Mouse (Mus musculus): ENCODE results near the gene Atxn1. TPM values are rescaled to one million over a fixed set of nuclear protein-coding genes. Genes with fewer than 3 reads are reported as not detected.

Atxn1 gene
- total RNA-seq (2022): 100 to 1,000 TPM; 123 to 159 (median 132) TPM

DNA sequence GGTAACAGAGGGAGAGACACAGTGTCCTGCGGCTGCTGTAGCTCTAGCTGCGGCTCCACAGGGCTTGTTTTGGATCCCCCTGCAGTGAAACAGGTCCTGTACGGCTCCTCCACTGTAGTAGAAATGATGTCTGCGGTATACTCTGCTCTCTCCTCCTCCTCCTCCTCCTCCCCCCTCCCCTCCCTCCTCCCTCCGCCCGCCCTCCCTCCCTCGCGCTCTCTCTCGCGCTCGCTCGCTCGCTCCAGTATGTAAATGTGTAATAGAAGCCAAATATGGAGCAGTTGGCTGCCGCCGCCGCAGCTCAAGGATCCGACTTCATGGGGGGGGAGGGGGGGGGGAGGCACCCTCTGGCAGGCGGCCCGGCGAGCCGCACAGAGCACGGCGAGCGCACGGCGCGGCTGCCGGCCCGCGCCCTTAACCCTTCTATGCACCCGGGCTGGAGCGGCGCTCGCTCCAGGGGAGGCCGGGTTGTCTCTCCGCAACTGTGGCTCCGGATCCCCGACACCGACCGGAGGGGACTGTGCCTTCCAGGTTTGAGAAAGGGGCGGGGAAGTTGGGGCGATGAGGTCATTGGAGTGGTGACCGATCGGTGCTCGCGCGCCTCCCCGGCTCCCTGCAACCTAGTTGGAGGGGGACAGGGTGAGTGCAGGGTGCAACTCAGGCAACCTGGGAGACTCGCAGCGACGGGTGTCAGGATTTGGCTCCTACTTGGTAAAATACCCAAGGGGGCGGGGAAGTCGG, at the start of gene Atxn1:
TSS of gene Atxn1 (minus strand) at position 156 of the 741 bp plus-strand sequence.
- peak; percentile 40 to 67 for DNase-seq (ENCODE audit: low spot score in 2 of 2)

DNA sequence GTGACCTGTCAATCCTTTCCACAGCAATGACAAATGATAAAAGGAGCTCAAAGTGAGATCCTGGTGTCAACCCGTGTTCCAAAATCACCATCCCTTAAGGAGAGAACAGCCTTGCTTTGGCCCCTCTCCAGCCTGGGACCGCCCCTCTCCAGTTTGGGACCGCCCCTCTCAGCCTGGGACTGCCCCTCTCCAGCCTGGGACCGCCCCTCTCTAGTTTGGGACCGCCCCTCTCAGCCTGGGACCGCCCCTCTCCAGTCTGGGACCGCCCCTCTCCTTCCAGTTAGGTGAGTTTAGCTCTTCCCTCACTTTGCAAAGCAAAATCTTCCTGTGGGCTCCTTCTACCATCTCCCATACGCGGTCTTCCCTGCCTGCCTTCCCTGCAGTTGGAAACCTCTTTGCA, 46.4 kb upstream of the Atxn1 start:
- no peak for DNase-seq (ENCODE audit: low spot score in 2 of 2)

DNA sequence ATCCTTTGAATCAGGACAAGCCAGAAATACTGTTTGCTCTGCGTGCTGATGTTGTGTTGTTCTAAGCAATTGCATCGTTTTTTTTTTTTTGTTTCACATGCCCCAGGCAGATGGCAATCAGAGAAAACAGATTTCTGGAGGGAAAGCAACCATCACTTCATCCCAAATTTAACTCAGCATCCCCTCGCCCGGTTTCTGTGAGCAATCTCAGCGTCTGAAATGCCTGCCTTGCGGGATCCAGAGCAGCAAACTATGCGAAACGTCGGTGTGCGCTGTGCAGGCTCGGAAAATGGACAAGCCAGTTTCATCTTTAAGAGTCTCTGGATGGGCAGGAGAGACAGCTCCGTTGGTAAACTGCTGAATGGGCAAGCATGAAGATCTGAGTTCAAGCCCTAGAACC, 45.3 kb upstream of the Atxn1 start:
- DNase-seq (ENCODE audit: low spot score in 2 of 2): no peak

DNA sequence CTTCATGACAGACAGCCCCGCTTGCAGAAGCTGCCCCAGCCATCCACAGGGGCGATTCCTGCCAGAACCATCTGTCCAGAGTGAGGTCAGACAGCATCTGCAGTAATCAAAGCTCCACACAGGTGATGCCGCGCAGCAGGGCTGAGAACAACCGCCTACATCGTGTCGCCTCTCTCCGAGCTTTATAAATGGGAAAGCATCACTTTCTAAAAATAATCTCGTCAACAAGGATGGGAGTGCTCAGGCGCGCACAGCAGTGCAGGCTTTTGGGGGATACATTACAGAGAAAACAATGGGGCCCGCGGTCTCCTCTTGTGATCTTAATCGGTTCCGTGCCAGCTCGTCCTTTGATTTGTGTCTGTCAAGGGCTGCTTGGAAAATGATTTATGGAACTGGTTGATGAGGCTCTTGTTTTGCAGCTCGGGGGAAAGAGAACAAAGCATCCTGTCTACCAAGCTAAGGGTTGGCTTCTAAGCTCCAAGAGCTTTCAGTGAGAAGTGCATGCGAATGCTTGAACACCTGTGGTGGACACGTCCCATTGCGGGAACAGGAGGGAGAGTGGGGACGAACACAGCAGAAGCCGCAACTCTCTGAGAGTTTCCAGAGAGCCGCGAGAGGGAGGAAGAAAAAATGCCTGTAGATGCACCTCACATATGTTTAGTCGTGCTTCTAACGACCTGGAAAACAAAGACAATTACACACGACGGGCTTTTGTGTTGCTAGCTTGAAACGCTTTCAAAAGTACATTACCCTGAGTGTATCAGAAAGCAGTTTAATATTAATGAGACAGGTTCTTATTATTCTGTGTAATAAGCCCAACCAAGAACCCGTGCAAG, 44.2 kb upstream of the Atxn1 start:
- peak in 1 of 2 experiments; percentile 37 for DNase-seq (ENCODE audit: low spot score in 2 of 2)

DNA sequence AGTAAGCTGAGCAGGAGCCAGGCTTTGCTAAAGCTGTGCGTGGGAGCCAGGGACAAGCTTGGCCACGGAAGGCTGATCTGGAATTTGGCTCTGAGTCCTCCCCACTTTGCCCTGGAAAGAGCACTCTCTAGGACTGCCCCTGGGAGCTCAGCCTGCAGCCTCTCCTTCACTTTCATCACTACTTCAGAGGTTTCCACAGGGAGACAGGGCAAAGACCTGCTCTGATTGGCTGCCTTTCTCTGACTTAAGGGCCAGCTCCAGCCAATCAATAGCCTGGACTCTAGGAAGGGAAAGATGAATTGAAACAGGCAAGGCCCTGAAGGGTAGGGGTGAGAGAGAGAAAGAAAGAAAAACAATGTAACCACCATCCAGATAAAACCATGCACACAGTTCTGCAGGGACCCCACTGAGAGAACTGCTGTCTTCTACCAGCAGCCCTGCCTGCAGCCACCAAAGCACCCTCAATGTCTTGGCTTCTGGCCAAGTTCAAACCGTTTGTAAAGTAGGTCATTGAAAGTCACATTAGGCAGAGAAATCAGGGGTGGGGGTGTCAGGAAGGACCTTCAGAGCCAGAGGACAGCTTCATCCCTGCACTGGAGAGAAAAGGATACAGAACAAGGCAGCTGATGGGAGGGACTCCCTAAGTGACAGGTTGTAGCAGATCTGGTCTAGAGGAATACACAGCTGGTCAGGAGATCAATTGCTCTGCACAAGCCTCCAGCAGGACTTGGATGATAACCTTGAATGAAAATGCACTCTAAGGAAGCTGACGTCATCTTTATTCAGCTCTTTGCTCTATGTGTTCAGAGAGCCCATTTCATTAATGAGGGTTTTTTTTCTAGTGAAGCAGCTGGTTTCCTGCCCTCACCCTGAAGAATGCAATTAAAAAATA, 41.6 kb upstream of the Atxn1 start:
- peak; percentile 34 to 42 for DNase-seq (ENCODE audit: low spot score in 2 of 2)

DNA sequence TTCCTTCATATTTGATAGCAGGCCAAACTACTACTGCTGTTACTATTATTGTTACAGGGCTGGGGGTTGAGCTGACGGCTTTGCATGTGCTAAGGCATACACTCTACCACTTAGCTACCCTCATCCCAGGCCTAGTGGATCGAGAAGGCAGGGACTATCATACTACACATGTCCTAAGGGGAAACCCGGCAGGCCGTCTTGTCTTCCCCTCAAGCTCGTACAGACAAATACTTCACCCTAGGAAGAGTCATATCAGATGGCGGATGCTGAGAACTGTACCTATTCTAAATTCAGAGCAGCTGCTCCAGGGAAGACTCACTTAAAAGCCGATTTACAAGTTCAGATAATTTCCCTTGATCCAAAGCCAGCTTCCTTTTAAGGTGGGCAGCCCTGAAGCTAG, 40.8 kb upstream of the Atxn1 start:
- DNase-seq (ENCODE audit: low spot score in 2 of 2): no peak

DNA sequence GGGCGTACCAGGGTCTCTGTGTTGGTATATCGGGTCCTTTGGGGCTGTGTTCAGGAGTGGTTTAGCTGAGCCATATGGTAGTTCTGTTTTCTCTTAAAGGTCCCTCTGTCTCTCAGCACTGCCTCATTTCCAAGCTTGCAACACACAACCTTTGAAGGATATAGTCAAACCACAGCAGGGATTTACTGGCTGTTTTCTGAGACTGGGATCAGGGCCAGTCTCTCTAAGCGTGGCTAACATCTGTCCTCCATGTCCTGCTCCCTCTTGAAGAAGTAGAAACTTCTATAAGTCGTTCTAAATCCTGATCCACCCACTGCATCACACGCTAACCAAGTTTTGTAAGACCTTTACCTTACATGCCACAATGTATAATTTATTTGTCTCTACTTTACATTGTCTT, 36.5 kb upstream of the Atxn1 start:
- no peak for DNase-seq (ENCODE audit: low spot score in 2 of 2)

DNA sequence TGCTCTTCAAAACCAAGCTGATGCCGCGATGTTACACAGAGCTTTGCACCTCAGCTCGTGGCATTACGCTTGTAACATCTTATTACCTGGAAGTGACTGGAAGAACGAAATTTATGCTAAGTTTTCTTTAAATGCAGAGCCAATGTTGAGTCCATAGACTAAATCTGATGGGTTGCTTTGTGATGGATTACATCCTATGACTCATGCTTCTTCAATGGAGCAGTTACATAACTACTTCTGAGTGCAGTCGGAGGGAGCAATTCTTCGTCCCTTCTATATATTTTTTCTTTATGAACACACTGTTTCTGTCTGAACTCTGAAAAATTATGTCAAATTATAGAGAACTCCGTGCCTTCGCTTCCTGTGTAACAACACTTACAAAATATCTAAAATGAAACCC, 28.1 kb upstream of the Atxn1 start:
- no peak for DNase-seq (ENCODE audit: low spot score in 2 of 2)

DNA sequence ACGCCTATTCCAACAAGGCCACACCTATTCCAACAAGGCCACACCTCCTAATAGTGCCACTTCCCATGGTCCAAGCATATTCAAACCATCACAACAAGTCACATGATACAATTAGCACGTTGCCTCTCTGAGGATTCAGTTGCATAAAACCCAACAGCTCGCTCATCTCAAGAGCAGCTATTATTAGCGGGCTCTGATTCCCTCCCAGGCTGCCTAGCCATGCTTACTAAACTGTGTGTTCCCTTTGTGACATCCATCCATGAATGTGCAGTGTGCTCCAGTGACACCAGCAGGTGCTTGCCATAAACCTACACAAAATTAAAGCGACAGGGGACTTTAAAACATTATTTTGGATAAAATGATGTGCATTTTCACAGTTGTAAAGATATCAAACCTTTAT, 25.7 kb upstream of the Atxn1 start:
- no peak for DNase-seq (ENCODE audit: low spot score in 2 of 2)

DNA sequence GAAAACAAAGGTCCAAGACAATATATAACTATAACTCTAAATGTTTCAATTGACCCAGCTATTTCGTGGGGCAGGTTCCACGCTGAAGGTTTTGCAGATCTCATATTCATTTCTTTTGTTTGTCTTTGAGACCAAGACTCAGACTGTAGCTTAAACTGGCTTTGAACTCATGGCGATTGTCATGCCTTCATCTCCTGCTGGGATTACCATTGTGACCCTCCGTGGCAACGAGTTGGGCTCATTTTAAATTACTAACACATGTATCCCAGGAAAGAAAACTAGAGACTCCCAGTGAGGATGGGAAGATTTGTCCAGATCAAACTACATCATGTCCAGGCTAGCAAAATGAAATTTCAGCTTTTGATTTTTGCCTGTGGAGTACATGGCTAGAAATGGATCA, 14.4 kb upstream of the Atxn1 start:
- no peak for DNase-seq (ENCODE audit: low spot score in 2 of 2)

DNA sequence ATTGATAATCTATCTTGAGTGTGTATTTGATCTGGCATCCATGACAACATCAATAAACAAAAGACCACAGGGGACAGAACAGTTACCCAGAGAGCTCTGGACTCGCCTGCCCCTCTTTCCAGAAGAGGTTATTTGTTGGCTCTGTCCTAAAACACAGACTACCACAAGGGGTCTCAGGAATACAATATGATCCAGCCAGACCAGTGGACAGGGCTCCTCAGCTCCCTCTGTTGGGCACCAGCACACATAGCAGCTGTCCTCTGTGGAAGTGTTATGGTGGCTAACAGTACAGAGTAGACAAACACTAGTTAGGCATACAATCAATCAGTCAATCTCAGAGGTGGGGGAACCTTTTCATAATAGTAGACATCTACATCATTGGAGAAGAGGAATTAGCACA, 12.1 kb upstream of the Atxn1 start:
- DNase-seq (ENCODE audit: low spot score in 2 of 2): peak in 1 of 2 experiments; percentile 31

DNA sequence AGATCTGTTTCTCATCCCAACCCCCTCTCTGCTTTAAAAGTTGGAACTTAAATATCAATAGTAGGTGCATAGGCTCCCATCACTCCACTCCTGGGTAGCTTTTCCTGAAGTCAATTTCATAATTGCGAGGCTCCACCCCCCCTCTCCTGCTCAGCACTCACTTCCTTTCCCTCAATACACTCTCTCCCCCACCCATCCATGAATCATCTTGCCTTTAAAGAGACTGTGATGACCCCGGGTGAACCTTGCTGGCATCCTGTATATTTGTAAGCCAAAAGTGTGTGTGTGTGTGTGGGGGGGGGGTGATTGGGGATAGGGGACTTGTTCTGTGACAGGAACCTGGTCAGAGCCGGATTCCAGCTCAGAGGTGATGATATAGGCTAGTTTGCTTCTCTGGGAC, 9.8 kb upstream of the Atxn1 start:
- no peak for DNase-seq (ENCODE audit: low spot score in 2 of 2)

DNA sequence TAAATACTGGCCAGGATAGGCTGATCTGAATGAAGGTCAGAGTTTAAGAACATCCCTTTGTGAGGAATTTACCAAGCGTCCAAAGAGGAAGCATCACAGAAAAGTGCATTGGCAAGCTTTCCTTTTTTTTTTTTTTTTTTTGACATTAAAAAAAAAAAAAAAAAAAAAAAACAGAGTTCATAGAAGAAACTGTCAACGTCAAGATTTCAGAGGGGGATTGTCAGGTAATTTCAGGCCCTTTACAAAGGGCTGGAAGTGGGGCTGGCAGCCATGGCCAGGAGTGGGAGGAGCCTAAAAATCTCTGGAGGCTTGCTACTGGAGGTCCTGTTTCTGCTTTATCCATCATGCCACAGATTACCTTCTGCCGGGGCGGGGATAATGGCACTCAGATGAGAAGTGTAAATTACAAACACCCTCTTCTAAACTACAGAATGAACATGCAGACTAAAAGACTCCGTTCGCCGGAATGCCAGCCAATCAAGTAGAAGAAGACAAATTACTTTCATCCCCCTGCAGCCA, 9.2 kb upstream of the Atxn1 start:
- no peak for DNase-seq (ENCODE audit: low spot score in 2 of 2)

DNA sequence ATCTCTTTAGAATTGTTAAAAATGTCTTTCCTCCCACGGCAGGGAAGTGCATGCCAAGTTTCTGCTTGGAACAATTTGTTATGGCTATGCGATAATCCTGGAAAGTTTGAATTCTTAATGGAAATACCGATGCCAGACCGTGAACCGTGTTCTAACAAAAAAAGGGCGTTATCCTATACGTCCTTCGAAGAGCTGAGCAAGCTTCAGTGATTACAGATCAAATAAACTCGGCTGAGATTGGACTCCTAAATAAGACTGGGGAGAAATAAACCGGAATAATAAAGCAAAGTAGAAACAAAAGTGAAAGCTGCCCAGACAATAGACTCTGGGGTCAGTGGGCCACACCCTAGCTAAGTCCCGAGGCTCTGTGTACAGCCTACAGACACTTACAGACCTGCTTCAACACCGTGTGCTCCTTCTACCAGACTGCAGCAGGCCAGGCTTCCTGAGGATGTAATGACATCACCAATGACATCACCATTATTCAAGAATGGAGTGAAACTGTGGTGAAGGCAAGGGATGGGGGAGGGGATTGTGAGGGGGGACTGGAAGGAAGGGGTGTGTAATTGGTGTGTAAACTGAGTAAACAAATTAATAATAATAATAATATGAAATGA, 6.2 kb upstream of the Atxn1 start:
- DNase-seq (ENCODE audit: low spot score in 2 of 2): no peak

DNA sequence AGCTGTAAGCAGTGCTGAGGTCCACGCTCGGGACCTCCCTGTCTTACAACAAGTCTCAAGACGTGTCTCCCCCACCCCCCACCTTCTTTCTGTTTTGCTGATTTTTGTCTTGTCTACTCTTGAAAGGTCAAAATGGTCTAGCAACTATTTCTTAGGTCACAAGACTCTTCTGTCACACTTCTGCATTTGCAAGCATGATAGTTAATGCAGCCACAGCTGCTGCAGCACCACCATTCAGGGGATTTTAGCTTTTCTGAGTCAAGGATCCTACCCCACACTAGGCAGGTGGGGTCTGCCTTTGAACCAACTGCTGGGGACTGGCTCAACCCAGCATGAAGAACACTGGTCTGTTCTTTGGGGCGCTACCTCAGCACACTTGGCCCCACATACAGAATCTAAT, 3.4 kb upstream of the Atxn1 start:
- no peak for DNase-seq (ENCODE audit: low spot score in 2 of 2)

DNA sequence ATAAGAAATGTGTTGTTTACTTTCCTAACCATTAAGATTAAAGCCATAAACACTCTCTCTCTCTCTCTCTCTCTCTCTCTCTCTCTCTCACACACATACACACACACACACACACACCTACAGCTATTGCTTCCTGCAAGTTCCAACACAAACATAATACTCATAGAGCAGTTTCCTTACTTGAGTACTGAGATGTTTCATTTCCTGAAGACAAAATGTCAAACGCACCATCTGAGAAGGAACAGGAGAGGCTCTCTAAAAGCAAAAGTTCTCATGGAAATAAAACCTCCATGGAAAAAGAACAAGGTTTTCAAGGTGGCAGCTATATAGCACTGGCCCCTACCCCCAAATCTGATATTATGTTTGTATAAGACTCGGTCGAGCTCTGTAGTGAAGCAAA, 2.6 kb upstream of the Atxn1 start:
- DNase-seq (ENCODE audit: low spot score in 2 of 2): no peak

DNA sequence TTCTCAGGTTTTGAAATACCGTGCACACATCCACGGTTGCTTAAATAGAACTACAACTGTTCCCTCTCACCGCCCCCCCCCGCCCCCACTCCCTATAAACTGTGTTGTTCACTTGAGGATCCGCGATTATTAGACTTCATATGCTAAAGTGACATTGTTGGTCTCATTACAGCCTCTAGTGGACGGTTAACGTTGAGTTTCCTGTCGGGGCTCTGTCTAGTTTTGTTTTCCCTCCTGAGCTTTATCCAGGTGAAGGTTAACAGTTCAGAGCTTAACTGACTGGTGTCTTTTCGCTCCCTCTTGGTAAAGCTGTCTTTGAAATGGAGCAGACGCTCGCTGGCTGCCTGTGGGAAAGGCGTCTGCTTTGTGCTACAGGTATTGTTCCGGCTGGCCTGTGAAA, 1.8 kb upstream of the Atxn1 start:
- DNase-seq (ENCODE audit: low spot score in 2 of 2): no peak

DNA sequence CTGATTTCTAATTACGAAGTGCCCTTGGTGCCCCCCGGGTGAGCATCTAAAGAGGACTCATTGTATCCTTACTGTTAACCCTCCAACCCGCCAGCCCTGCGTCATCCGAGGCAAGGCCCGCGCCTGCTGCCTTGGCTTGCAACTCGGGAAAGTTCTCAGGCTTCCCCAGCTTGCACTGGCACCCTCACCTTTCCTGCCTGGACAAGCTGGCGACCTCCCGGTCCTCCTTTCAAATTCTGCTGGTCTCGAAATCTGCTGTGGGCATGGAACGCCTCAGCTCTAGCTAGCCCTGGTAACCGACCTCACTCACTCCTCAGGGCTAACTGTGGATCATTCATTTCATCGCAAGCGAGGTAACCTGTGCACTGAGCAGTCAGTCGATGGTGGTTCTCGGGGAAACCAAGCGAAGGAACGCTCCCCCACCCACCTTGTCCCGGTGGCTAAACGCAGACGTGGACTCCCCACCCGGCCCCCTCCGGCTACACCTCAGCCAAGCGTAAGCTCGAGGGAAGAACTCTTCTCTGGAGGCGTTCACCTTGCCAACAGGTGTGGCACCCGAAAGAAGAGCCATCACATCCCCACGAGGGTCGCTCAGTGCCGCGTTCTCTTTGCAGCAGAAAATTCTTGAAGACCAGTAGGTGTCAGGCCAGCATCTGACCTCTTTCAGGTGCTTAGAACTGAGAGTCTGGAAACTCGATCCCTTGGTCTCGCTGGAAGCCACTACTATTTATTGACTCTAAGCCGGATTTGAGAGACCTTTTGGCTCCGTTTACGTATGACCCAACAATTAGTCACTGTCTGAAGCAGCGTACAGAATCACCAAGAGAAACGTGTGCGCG, 1.0 kb upstream of the Atxn1 start:
- no peak for DNase-seq (ENCODE audit: low spot score in 2 of 2)

DNA sequence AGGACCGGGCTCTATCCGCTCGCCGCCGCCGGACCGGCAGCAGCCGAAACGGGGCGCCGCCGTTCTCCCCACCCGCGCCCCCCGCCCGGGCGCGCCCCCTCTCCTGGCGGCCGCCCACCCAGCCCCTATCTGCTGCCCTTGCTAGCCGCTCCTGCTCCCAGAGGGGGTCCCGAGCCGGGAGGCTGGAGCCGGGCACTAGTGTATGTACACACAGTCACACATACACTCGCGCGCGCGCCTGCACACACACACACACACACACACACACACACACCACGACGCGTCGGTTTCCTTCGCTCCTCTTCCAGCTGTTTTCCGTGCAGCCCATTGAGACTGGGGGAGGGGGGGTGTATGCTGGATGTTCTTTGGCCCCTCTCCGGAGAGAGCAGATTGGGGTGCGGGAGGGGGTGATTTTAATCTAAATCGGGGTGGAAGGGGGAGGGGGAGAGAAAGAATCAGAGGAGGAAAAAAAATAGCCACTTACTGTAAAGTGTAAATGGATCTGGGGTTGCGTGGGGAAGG, 416 bp downstream of the Atxn1 start:
- peak in 1 of 2 experiments; percentile 44 for DNase-seq (ENCODE audit: low spot score in 2 of 2)

All from layer of hippocampus, adult 8-10 months (tissue).